Mouse (Mus musculus): ENCODE measurements around the gene Ppip5k2.

GRCm38 (mm10) chr1:97771118-97771517, 907 bp upstream of the Ppip5k2 start:
- TF ChIP-seq CTCF (IDR thresholded peaks at IDR 0.05; ENCODE audit: low read depth), result no peak
- TF ChIP-seq EP300 (IDR thresholded peaks at IDR 0.05; ENCODE audit: low read depth), result no peak
